Mouse (Mus musculus): Measurements from ENCODE around the gene Kcnj2. TPM values are rescaled to one million over a fixed set of nuclear protein-coding genes. Genes with fewer than 3 reads are reported as not detected.

Kcnj2 gene
- polyA plus RNA-seq, 1 experiment from 2014 or later: 0.69 TPM

- no peaks in the 10 kb centered on the region for H3K4me1 ChIP-seq (replicated peaks; ENCODE audit: control insufficient read depth, insufficient read depth)
- H3K27ac ChIP-seq (replicated peaks): no peak overlapping the region
- ATAC-seq (ENCODE audit: low FRiP score, low TSS enrichment) (no peak), DNase-seq (ENCODE audit: low spot score) (peak; percentile 76)
- TF ChIP-seq CTCF (IDR thresholded peaks at IDR 0.05; ENCODE audit: low read depth) (peak; percentile 83), EP300 (optimal IDR thresholded peaks at IDR 0.05) (no peak)
- H3K27me3 ChIP-seq (ENCODE audit: control insufficient read depth, insufficient read depth, low read length): no peaks in the 10 kb centered on the region
- WGBS: under 1% methylated on average over 25 of the region's 25 CpGs
- H3K9ac ChIP-seq (ENCODE audit: low read length): peak overlapping the region; percentile 56
- H3K9me3 ChIP-seq (ENCODE audit: control insufficient read depth, low read length): no peaks in the 10 kb centered on the region
- peak overlapping the region; percentile 70 for H3K4me3 ChIP-seq (ENCODE audit: low read depth, low read length)
- H3K36me3 ChIP-seq (ENCODE audit: control insufficient read depth, insufficient read depth, low read length): no peaks in the 10 kb centered on the region
- H3K4me2 ChIP-seq (replicated peaks; ENCODE audit: low read depth): peak overlapping the region; percentile 91
These were observed 1.0 kb upstream of the Kcnj2 start for GRCm38 (mm10) chr11:111064751-111065527.

- peak overlapping the region; percentile 48; the same call in 1 of the 2 replicates for H3K9ac ChIP-seq (ENCODE audit: low read length)
- H3K4me2 ChIP-seq (replicated peaks; ENCODE audit: low read depth): peak overlapping the region; percentile 91
- no peaks in the 10 kb centered on the region for H3K4me1 ChIP-seq (replicated peaks; ENCODE audit: control insufficient read depth, insufficient read depth)
- peak overlapping the region; percentile 82 for H3K27ac ChIP-seq (replicated peaks)
- no peak for DNase-seq (ENCODE audit: low spot score)
- under 1% methylated on average over 9 of the region's 9 CpGs for WGBS
- no peaks in the 10 kb centered on the region for H3K27me3 ChIP-seq (ENCODE audit: control insufficient read depth, insufficient read depth, low read length)
- no peaks in the 10 kb centered on the region for H3K9me3 ChIP-seq (ENCODE audit: control insufficient read depth, low read length)
- peak overlapping the region; percentile 70 for H3K4me3 ChIP-seq (ENCODE audit: low read depth, low read length)
- H3K36me3 ChIP-seq (ENCODE audit: control insufficient read depth, insufficient read depth, low read length): no peaks in the 10 kb centered on the region
- TF ChIP-seq CTCF (IDR thresholded peaks at IDR 0.05; ENCODE audit: low read depth): no peak
- TF ChIP-seq EP300 (optimal IDR thresholded peaks at IDR 0.05): no peak
- ATAC-seq (ENCODE audit: low FRiP score, low TSS enrichment): peak; percentile 62
These were observed 331 bp downstream of the Kcnj2 start for GRCm38 (mm10) chr11:111066299-111066691.

GRCm38 (mm10) chr11:111067787-111068186 is 1.8 kb downstream of the Kcnj2 start:
- Histone ChIP-seq H3K4me3 (ENCODE audit: low read depth, low read length) (no peak overlapping the region), H3K4me1 (replicated peaks; ENCODE audit: control insufficient read depth, insufficient read depth) (no peaks in the 10 kb centered on the region), H3K27ac (replicated peaks) (no peak overlapping the region), H3K36me3 (ENCODE audit: control insufficient read depth, insufficient read depth, low read length) (no peaks in the 10 kb centered on the region), H3K4me2 (replicated peaks; ENCODE audit: low read depth) (no peak overlapping the region; the same call in 1 of the 2 replicates), H3K9ac (ENCODE audit: low read length) (no peak overlapping the region), H3K27me3 (ENCODE audit: control insufficient read depth, insufficient read depth, low read length) (no peaks in the 10 kb centered on the region), H3K9me3 (ENCODE audit: control insufficient read depth, low read length) (no peaks in the 10 kb centered on the region)
- WGBS: 59% methylated on average over 3 of the region's 3 CpGs
- ATAC-seq (ENCODE audit: low FRiP score, low TSS enrichment) (no peak), DNase-seq (ENCODE audit: low spot score) (no peak)
- TF ChIP-seq CTCF (IDR thresholded peaks at IDR 0.05; ENCODE audit: low read depth): no peak
- no peak for TF ChIP-seq EP300 (optimal IDR thresholded peaks at IDR 0.05)

GRCm38 (mm10) chr11:111070460-111070859 is 4.5 kb downstream of the Kcnj2 start:
- H3K4me2 ChIP-seq (replicated peaks; ENCODE audit: low read depth): no peak overlapping the region
- DNase-seq (ENCODE audit: low spot score) (peak; percentile 17), ATAC-seq (ENCODE audit: low FRiP score, low TSS enrichment) (no peak)
- no peak overlapping the region for H3K9ac ChIP-seq (ENCODE audit: low read length)
- no peak overlapping the region for H3K27ac ChIP-seq (replicated peaks)
- no peak overlapping the region for H3K4me3 ChIP-seq (ENCODE audit: low read depth, low read length)
- TF ChIP-seq CTCF (IDR thresholded peaks at IDR 0.05; ENCODE audit: low read depth) (no peak), EP300 (optimal IDR thresholded peaks at IDR 0.05) (no peak)
- H3K36me3 ChIP-seq (ENCODE audit: control insufficient read depth, insufficient read depth, low read length): no peaks in the 10 kb centered on the region
- no peaks in the 10 kb centered on the region for H3K9me3 ChIP-seq (ENCODE audit: control insufficient read depth, low read length)
- no peaks in the 10 kb centered on the region for H3K4me1 ChIP-seq (replicated peaks; ENCODE audit: control insufficient read depth, insufficient read depth)
- no peaks in the 10 kb centered on the region for H3K27me3 ChIP-seq (ENCODE audit: control insufficient read depth, insufficient read depth, low read length)

GRCm38 (mm10) chr11:111074131-111074530 is 8.2 kb downstream of the Kcnj2 start:
- Histone ChIP-seq H3K4me1 (replicated peaks; ENCODE audit: control insufficient read depth, insufficient read depth) (no peaks in the 10 kb centered on the region), H3K4me3 (ENCODE audit: low read depth, low read length) (no peak overlapping the region), H3K27ac (replicated peaks) (no peak overlapping the region), H3K36me3 (ENCODE audit: control insufficient read depth, insufficient read depth, low read length) (no peaks in the 10 kb centered on the region), H3K9ac (ENCODE audit: low read length) (no peak overlapping the region), H3K27me3 (ENCODE audit: control insufficient read depth, insufficient read depth, low read length) (no peaks in the 10 kb centered on the region), H3K4me2 (replicated peaks; ENCODE audit: low read depth) (no peak overlapping the region), H3K9me3 (ENCODE audit: control insufficient read depth, low read length) (no peaks in the 10 kb centered on the region)
- TF ChIP-seq CTCF (IDR thresholded peaks at IDR 0.05; ENCODE audit: low read depth) (no peak), EP300 (optimal IDR thresholded peaks at IDR 0.05) (no peak)
- DNase-seq (ENCODE audit: low spot score) (no peak), ATAC-seq (ENCODE audit: low FRiP score, low TSS enrichment) (no peak)

- Histone ChIP-seq H3K4me2 (replicated peaks; ENCODE audit: low read depth) (no peak overlapping the region), H3K9me3 (ENCODE audit: control insufficient read depth, low read length) (no peaks in the 10 kb centered on the region), H3K36me3 (ENCODE audit: control insufficient read depth, insufficient read depth, low read length) (no peaks in the 10 kb centered on the region), H3K4me3 (ENCODE audit: low read depth, low read length) (no peak overlapping the region), H3K4me1 (replicated peaks; ENCODE audit: control insufficient read depth, insufficient read depth) (no peaks in the 10 kb centered on the region), H3K27me3 (ENCODE audit: control insufficient read depth, insufficient read depth, low read length) (no peaks in the 10 kb centered on the region), H3K27ac (replicated peaks) (no peak overlapping the region), H3K9ac (ENCODE audit: low read length) (no peak overlapping the region)
- DNase-seq (ENCODE audit: low spot score): no peak
- no peak for ATAC-seq (ENCODE audit: low FRiP score, low TSS enrichment)
- 86% methylated on average over 11 of the region's 11 CpGs for WGBS
- TF ChIP-seq CTCF (IDR thresholded peaks at IDR 0.05; ENCODE audit: low read depth): no peak
- no peak for TF ChIP-seq EP300 (optimal IDR thresholded peaks at IDR 0.05)
These were observed 12.1 kb downstream of the Kcnj2 start for GRCm38 (mm10) chr11:111078107-111078506.
